Mouse (Mus musculus): ENCODE measurements around the gene Fyn.

- TF ChIP-seq POLR2A (IDR thresholded peaks at IDR 0.05; ENCODE audit: extremely low read depth, insufficient read depth, low read length) (no peak), CTCF (IDR thresholded peaks at IDR 0.05; ENCODE audit: extremely low read depth, insufficient read depth, low read length) (no peak)
Observed at GRCm38 (mm10) chr10:39432648-39433568, 64.3 kb downstream of the Fyn start.

Data from cortical plate, adult 2 months (tissue).